Mouse (Mus musculus) heart, embryonic 10.5 days (tissue): ENCODE results near the gene Arl15. TPM values are rescaled to one million over a fixed set of nuclear protein-coding genes. Genes with fewer than 3 reads are reported as not detected.

ENCODE experiments used
- DNase-seq: peaks from one replicate; pipeline ENCODE4 v3.0.0-alpha.2; 2017; ENCODE audit warnings: low spot score
- H3K27ac ChIP-seq: fragments of 300-500 bp; sonication (generic); 2 replicates; pipeline ENCODE4 v1.5.1; 2016; ENCODE audit warnings: mild to moderate bottlenecking
- H3K27me3 ChIP-seq: fragments of 300-500 bp; sonication (generic); 2 replicates; pipeline ENCODE4 v1.6.1; 2016; ENCODE audit warnings: mild to moderate bottlenecking; ENCODE audit not compliant: poor library complexity, insufficient read depth, severe bottlenecking
- H3K36me3 ChIP-seq: fragments of 300-500 bp; sonication (generic); 2 replicates; pipeline ENCODE4 v1.6.1; 2016; ENCODE audit warnings: mild to moderate bottlenecking, moderate library complexity
- H3K4me1 ChIP-seq: fragments of 300-500 bp; sonication (generic); 2 replicates; pipeline ENCODE4 v1.6.1; 2016; ENCODE audit warnings: mild to moderate bottlenecking
- H3K4me3 ChIP-seq: fragments of 300-500 bp; sonication (generic); 2 replicates; pipeline ENCODE4 v1.5.1; 2016; ENCODE audit warnings: mild to moderate bottlenecking, moderate library complexity
- H3K9me3 ChIP-seq: fragments of 300-500 bp; sonication (generic); 2 replicates; pipeline ENCODE4 v1.6.1; 2016; ENCODE audit warnings: mild to moderate bottlenecking, moderate library complexity
- WGBS: fragments of 180-500 bp; shearing (Covaris S2); methylation state at CpG from one replicate; pipeline ENCODE4 v1.1.7; 2016; 5-methylcytosine and 5-hydroxymethylcytosine counted together
- polyA plus RNA-seq: library from polyadenylated mRNA; unstranded; fragments of >200 nt; fragmentation: Nextera tagmentation; extraction: Ambion mirVana; gene quantifications from 2 replicates; pipeline ENCODE4 v1.2.1, GENCODE M21; 2016

The Arl15 gene
- polyA plus RNA-seq, 1 experiment from 2014 or later: 8.9 TPM

DNA sequence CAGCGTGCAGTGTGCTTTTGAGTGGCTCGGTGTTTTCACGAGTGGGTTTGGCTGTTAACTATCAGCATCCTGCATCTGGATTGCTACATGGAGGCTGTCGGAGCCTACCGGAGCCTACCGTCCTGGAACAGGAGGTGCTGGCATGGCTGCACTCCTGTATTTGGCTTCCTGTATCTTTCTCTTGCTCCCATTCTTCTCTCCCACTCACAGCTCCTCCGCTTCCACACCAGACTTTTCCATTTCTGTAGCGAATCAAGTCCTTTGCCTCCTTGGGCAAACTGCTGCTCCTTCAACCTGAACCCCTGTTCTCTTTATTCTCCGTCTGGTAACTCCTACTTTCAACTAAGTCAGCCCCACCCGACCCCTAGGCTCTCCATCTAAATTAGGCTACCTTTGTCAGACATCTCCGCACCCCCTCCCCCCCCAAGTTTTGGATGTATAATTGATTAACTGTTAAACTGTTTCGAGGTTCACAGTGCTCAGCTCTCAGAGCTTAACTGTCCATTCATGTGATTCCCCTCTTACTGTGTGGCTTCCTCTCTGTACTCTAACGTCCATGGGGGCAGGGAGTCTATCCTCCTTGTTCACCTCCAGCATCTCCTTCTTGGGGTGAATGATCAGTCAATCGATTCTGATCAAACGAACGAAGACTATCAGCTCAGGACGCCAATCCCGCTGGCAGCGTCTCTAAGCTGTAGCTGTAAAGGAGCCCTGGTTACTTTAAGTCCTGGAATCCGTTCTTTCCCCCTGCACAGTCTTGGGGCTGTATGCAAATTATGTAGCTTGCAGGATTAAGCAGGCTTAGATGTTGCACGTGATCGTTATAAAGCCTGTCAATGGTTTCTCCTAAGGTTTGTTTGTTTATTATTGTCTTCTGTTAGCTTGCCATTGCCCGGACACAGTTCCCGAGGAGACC, 95.1 kb downstream of the Arl15 start:
- 74% methylated on average over 24 of the region's 24 CpGs for WGBS
- Histone ChIP-seq H3K4me3 (no peak overlapping the region), H3K36me3 (no peaks in the 10 kb centered on the region), H3K9me3 (no peaks in the 10 kb centered on the region), H3K4me1 (peaks cover 15% of the 10 kb centered on the region), H3K27ac (no peak overlapping the region), H3K27me3 (no peaks in the 10 kb centered on the region)
- DNase-seq: no peak

DNA sequence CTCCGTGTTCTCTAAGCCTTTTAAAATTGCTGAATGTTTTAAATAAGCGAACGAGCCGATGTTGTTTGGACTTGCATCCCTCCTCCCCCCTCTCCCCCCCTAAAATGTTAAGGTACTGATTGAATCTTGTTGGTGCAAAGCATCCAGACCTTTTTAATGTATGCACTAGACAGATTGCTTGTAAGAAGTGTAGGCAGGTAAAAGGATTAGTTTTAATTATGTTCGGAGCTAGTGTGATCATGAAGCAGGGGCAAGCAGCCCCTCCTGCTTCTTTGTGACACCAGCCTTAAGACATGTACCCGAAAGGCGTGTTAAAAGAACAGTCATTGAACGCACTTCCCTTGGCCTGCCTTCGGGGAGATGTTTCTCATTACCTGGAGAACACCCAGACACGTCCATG, 102.4 kb downstream of the Arl15 start:
- Histone ChIP-seq H3K27me3 (no peaks in the 10 kb centered on the region), H3K27ac (no peak overlapping the region), H3K36me3 (no peaks in the 10 kb centered on the region), H3K4me1 (peaks cover 4% of the 10 kb centered on the region), H3K9me3 (no peaks in the 10 kb centered on the region), H3K4me3 (no peak overlapping the region)
- DNase-seq: no peak
- 92% methylated on average over 10 of the region's 10 CpGs for WGBS

DNA sequence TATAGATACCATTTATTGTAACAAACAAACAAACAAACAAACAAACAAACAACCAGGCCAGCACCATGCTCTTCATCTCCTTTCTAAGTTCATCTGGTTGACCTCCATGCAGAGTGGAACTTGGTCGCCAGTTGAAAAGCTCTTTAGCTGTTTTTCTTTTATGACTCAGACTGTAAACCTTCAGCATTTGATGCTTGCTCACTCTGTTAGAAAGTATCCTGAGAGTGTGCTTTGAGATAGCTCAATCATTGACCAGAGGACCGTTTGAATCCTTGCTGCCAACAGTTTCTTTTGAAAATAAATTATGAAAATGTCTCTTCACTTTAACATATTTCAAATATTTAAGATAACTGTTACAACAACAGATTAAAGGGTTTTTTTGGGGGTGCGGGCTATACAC, 103.2 kb downstream of the Arl15 start:
- H3K4me3 ChIP-seq: no peak overlapping the region
- no peaks in the 10 kb centered on the region for H3K9me3 ChIP-seq
- no peaks in the 10 kb centered on the region for H3K27me3 ChIP-seq
- peaks cover 4% of the 10 kb centered on the region for H3K4me1 ChIP-seq
- WGBS: 93% methylated on average over 3 of the region's 3 CpGs
- DNase-seq: no peak
- no peaks in the 10 kb centered on the region for H3K36me3 ChIP-seq
- no peak overlapping the region for H3K27ac ChIP-seq

DNA sequence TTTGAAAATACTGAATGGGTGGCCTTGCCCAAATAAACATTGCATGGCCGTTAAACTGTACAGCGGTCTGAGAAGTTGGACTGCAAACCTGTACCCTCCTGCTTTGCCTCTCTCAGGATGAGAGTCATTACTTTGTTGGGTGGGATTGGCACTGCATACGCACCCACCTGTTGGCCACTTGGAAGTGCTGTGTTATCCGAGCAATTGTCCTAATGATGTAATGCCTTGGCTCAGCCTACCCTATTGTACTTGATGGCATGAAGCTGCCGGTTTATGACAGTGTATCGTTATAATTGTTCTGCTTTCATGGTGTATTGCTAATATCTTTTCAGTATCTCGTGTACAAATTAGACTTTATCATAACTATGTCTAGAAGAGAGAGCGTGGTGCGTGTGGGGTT, 103.6 kb downstream of the Arl15 start:
- Histone ChIP-seq H3K27ac (no peak overlapping the region), H3K4me3 (no peak overlapping the region), H3K27me3 (no peaks in the 10 kb centered on the region), H3K9me3 (no peaks in the 10 kb centered on the region), H3K36me3 (no peaks in the 10 kb centered on the region), H3K4me1 (peaks cover 4% of the 10 kb centered on the region)
- 90% methylated on average over 9 of the region's 9 CpGs for WGBS
- DNase-seq: no peak

DNA sequence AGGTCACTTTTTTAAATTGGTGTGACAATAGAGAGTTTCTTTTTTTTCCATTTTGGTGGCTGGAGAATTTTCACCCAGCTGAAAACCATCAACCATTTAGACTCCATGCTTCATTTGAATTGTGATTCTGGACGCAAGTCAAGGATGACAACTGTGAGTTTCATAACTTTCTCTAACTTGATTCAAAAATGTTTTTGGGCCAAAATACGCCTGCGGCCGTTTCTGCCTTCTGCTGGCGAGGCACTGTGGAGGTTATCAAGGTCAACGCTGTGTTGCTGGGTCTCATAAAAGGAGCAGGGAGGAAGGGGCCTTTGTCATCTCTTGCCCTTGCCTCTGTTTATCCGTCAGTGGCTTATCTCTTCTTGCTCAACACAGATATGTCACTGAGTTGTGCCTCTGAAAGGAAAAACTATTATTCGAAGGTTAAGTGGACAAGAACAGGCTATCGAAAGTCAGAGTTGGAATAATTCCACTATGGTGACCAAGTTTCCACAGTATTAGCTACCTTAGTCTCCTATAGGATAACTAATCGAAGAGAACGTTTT, 106.8 kb downstream of the Arl15 start:
- 38% methylated on average over 11 of the region's 11 CpGs for WGBS

DNA sequence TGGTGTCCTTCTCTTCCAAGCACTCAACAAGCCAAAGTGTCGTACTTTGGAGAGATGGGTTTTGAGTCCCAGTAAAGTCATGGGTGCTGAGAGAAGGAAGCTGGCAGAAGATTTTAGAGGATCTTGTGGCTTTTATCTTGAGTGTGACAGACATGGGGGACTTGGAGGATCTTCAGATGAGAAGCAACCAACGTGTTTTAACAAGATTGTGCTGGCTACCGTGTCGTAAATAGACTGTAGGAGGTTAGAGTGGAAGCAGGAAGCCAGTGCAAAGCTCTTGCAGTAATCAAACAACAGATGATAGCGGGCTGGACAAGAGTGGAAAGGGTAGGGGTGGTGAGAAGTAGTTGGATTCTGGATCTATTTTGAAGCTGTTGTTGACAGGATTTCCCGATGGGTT, 109.0 kb downstream of the Arl15 start:
- Histone ChIP-seq H3K27me3 (no peaks in the 10 kb centered on the region), H3K4me1 (peaks cover 14% of the 10 kb centered on the region), H3K27ac (0 out of 2 replicates have a peak overlapping the region, but pooled peaks have one; percentile 22), H3K36me3 (no peaks in the 10 kb centered on the region), H3K9me3 (no peaks in the 10 kb centered on the region), H3K4me3 (no peak overlapping the region)
- DNase-seq: no peak
- WGBS: 23% methylated on average over 6 of the region's 6 CpGs

More for the DNA sequence above, 106.8 kb downstream of the Arl15 start:
- no peak overlapping the region for H3K4me3 ChIP-seq
- H3K4me1 ChIP-seq: peaks cover 14% of the 10 kb centered on the region
- H3K36me3 ChIP-seq: no peaks in the 10 kb centered on the region
- DNase-seq: no peak
- no peaks in the 10 kb centered on the region for H3K9me3 ChIP-seq
- H3K27ac ChIP-seq: no peak overlapping the region
- no peaks in the 10 kb centered on the region for H3K27me3 ChIP-seq

DNA sequence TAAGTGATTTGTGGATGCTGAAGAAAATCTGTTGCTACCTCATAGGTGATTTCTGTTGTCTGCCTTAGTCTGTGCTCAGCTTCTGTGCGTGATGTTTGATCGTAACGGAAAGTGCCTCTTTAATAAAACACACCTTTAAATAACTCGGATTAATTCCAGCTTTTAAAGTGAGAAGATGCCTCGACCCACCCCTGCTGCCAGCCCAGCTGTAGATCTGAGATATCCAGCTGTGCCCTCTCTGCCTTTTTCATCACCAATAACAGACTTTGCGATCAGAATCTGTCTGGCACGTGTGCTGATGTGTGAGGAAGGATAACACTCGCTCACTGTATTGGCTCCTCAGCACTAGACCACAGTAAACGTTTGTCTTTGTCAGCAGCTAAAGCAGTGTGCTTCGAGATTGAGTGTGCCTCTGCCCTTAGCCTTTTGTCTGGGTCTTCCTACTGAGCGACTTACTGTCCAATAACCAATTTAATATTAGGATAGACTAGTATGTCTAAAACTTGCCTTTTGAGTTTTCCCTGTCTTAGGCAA, 117.7 kb downstream of the Arl15 start:
- WGBS: 49% methylated on average over 11 of the region's 11 CpGs
- H3K9me3 ChIP-seq: no peaks in the 10 kb centered on the region

DNA sequence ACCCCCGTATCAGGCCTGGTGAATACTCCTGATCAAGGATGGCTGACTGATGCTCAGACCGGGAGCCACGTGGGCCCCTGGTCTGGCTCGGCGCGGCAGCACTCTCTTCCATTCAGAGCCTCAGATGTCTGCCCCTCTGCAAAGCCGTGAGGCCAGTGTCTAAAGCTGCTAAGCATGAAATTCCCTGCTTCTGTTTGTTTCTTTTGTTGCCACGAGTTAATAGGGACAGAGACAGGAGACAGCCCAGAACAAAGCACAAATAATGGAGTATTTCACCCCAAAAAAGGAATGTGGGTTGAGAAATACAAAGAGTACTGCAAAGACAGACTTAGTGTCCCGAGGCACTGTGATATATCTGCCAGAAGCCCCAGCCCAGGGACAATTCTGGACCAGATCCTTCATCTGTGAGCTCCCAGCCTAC, 120.3 kb downstream of the Arl15 start:
- Histone ChIP-seq H3K36me3 (no peaks in the 10 kb centered on the region), H3K4me3 (no peak overlapping the region), H3K9me3 (no peaks in the 10 kb centered on the region), H3K4me1 (peaks cover 16% of the 10 kb centered on the region), H3K27ac (no peak overlapping the region), H3K27me3 (no peaks in the 10 kb centered on the region)
- WGBS: 40% methylated on average over 9 of the region's 9 CpGs
- no peak for DNase-seq

More for the DNA sequence above, 117.7 kb downstream of the Arl15 start:
- Histone ChIP-seq H3K4me3 (no peak overlapping the region), H3K4me1 (peaks cover 11% of the 10 kb centered on the region; the same call in 1 of the 2 replicates), H3K27me3 (no peaks in the 10 kb centered on the region), H3K27ac (no peak overlapping the region), H3K36me3 (no peaks in the 10 kb centered on the region)
- DNase-seq: no peak

DNA sequence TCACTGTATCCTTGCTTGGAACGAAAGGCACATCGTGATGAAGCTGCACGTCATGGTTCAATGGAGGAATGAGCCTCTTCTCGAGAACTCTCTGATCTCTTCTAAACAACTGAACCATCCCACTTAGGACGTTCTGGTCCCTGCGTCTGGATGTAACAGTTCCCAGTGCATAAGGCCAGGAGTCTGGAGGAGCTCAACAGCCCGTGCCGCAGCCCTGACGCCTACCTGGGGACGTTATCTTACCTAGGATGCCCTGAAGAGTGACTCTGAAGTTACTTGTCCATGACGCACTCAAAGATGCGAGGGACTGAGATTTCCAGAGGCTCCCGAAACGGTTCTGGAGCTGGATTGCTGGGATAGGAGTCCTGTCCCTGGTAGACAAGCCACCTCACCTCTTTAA, 121.4 kb downstream of the Arl15 start:
- no peaks in the 10 kb centered on the region for H3K36me3 ChIP-seq
- no peaks in the 10 kb centered on the region for H3K9me3 ChIP-seq
- 89% methylated on average over 14 of the region's 14 CpGs for WGBS
- peaks cover 13% of the 10 kb centered on the region for H3K4me1 ChIP-seq
- no peak overlapping the region for H3K27ac ChIP-seq
- no peak for DNase-seq
- no peak overlapping the region for H3K4me3 ChIP-seq
- H3K27me3 ChIP-seq: no peaks in the 10 kb centered on the region

DNA sequence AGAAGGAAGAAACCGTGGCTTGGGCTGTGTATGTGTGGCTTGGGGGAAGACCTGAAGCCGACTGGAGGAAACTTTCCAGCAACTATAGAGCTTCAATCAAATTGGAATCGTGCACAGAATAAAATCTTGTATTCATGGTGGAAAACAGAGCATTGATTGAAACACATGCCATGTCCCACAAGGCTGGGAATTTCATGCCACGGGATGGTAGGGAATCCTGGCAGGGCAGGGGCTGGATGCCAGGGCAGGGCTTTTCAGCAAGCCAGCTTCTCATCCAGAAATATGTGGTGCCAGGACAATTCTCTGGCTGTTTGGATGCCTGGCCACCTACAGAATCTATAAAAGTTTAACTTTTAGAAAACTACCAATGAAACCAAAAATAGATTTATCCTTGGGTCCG, 122.5 kb downstream of the Arl15 start:
- Histone ChIP-seq H3K4me3 (no peak overlapping the region), H3K36me3 (no peaks in the 10 kb centered on the region), H3K27me3 (no peaks in the 10 kb centered on the region), H3K27ac (no peak overlapping the region), H3K4me1 (peaks cover 13% of the 10 kb centered on the region; the same call in 1 of the 2 replicates), H3K9me3 (no peaks in the 10 kb centered on the region)
- 92% methylated on average over 5 of the region's 5 CpGs for WGBS
- no peak for DNase-seq

DNA sequence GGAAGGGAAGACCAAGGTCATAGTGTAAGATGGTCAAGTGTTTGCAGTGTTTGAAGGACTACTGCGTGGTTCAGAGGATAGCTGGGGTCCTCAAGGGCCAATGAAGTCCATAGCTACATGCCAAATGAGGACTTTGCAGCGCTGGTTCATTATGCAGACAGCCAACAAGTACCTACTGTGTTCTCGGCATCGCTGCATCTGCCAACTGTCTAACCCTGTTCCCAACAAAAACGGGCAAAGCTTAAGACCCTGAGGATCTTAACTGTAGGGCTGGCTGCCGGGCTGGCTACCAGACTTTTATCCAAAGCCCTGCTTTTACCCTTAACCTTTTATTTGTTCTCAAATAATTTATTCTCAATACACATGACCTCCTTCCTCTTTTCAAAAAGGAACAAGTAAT, 123.1 kb downstream of the Arl15 start:
- Histone ChIP-seq H3K27ac (no peak overlapping the region), H3K36me3 (no peaks in the 10 kb centered on the region; the same call in 1 of the 2 replicates), H3K4me1 (peaks cover 13% of the 10 kb centered on the region; the same call in 1 of the 2 replicates), H3K9me3 (no peaks in the 10 kb centered on the region), H3K27me3 (no peaks in the 10 kb centered on the region), H3K4me3 (no peak overlapping the region)
- WGBS: 90% methylated on average over 6 of the region's 6 CpGs
- DNase-seq: no peak

DNA sequence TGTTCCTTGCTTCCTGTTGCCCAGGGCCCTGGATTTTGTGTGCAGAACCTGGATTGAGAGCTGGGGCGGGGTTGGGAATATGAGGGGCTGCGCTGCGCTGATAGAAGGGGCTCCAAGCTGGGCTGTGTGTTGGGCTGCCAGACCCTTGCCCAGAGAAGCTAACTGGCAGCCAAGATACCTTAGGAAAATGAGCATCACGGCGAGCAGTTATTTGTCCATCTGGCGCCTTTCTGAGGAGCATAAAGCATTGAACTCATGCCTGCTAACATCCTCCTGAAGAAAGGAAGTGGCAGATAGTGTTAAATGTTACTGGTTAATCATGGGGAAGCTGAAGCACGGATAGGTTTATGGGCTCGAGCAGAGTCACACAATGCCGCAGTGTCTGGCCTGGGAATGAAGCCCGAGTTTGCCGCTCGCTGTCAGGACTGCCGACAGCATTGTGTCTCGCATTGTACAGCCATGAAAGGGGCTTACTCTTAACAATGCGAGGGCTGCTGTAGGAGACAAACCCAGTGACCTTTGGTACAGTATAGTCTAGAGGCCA, 123.6 kb downstream of the Arl15 start:
- no peak overlapping the region for H3K27ac ChIP-seq
- peaks cover 13% of the 10 kb centered on the region; the same call in 1 of the 2 replicates for H3K4me1 ChIP-seq
- H3K27me3 ChIP-seq: no peaks in the 10 kb centered on the region
- no peaks in the 10 kb centered on the region for H3K9me3 ChIP-seq
- WGBS: 73% methylated on average over 15 of the region's 15 CpGs
- no peak overlapping the region for H3K4me3 ChIP-seq
- no peak for DNase-seq
- H3K36me3 ChIP-seq: no peaks in the 10 kb centered on the region; the same call in 1 of the 2 replicates

DNA sequence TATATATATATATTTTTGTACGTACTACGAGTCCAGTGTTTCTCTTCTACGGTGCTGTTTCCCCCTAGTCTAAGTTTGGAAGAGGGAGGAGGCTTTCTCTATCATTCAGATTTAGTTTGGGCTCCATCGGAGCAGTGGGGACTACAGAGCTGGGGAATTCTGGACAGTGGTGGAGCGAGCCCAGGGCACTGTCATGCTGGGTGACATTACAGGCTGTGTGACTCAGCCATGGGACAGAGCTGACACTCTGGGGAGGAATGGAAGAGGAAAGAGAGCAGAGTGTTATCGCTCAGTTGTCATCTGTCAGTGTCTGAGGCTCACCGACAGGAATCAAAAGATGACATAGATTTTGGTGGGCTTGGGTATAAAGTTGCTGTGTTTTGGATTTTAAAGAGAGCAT, 124.4 kb downstream of the Arl15 start:
- no peak overlapping the region for H3K4me3 ChIP-seq
- WGBS: 86% methylated on average over 7 of the region's 7 CpGs
- no peaks in the 10 kb centered on the region; the same call in 1 of the 2 replicates for H3K36me3 ChIP-seq
- no peaks in the 10 kb centered on the region for H3K9me3 ChIP-seq
- no peak overlapping the region; the same call in 1 of the 2 replicates for H3K27ac ChIP-seq
- H3K27me3 ChIP-seq: no peaks in the 10 kb centered on the region
- DNase-seq: no peak
- peaks cover 13% of the 10 kb centered on the region; the same call in 1 of the 2 replicates for H3K4me1 ChIP-seq
